Mouse (Mus musculus): ENCODE data around the gene Tex26. TPM values are rescaled to one million over a fixed set of nuclear protein-coding genes. Genes with fewer than 3 reads are reported as not detected.

Gene Tex26
- polyA plus RNA-seq, 1 experiment from 2014 or later: not detected

- Histone ChIP-seq H3K4me3 (ENCODE audit: low read depth, low read length) (no peak overlapping the region), H3K4me2 (ENCODE audit: low read depth, low read length) (no peak overlapping the region), H3K4me1 (ENCODE audit: control insufficient read depth, low read depth, low read length) (no peaks in the 10 kb centered on the region), H3K9ac (ENCODE audit: low read depth, low read length) (no peak overlapping the region), H3K36me3 (ENCODE audit: control insufficient read depth, insufficient read depth) (no peaks in the 10 kb centered on the region), H3K9me3 (replicated peaks; ENCODE audit: control insufficient read depth, low read length) (no peaks in the 10 kb centered on the region), H3K27ac (ENCODE audit: low read length) (no peak overlapping the region), H3K27me3 (ENCODE audit: control insufficient read depth, insufficient read depth, low read depth, low read length) (no peaks in the 10 kb centered on the region)
- ATAC-seq (ENCODE audit: low read depth): no peak
- WGBS (ENCODE audit: insufficient replicate concordance): 50% methylated on average over 20 of the region's 20 CpGs
Observed at GRCm38 (mm10) chr5:149508094-149509029, 68.9 kb downstream of the Tex26 start.

- no peak overlapping the region for H3K4me2 ChIP-seq (ENCODE audit: low read depth, low read length)
- no peaks in the 10 kb centered on the region for H3K27me3 ChIP-seq (ENCODE audit: control insufficient read depth, insufficient read depth, low read depth, low read length)
- ATAC-seq (ENCODE audit: low read depth): no peak
- no peaks in the 10 kb centered on the region for H3K36me3 ChIP-seq (ENCODE audit: control insufficient read depth, insufficient read depth)
- no peak overlapping the region for H3K27ac ChIP-seq (ENCODE audit: low read length)
- H3K9me3 ChIP-seq (replicated peaks; ENCODE audit: control insufficient read depth, low read length): no peaks in the 10 kb centered on the region
- H3K4me1 ChIP-seq (ENCODE audit: control insufficient read depth, low read depth, low read length): no peaks in the 10 kb centered on the region
- H3K9ac ChIP-seq (ENCODE audit: low read depth, low read length): no peak overlapping the region
- WGBS (ENCODE audit: insufficient replicate concordance): 72% methylated on average over 13 of the region's 13 CpGs
- no peak overlapping the region for H3K4me3 ChIP-seq (ENCODE audit: low read depth, low read length)
Observed at GRCm38 (mm10) chr5:149510323-149510722, 70.9 kb downstream of the Tex26 start.

GRCm38 (mm10) chr5:149512695-149513094 lies 73.2 kb downstream of the Tex26 start:
- no peak overlapping the region for H3K27ac ChIP-seq (ENCODE audit: low read length)
- no peaks in the 10 kb centered on the region for H3K4me1 ChIP-seq (ENCODE audit: control insufficient read depth, low read depth, low read length)
- 52% methylated on average over 3 of the region's 3 CpGs for WGBS (ENCODE audit: insufficient replicate concordance)
- H3K4me3 ChIP-seq (ENCODE audit: low read depth, low read length): no peak overlapping the region
- no peak for ATAC-seq (ENCODE audit: low read depth)
- H3K4me2 ChIP-seq (ENCODE audit: low read depth, low read length): no peak overlapping the region
- H3K9ac ChIP-seq (ENCODE audit: low read depth, low read length): no peak overlapping the region
- H3K9me3 ChIP-seq (replicated peaks; ENCODE audit: control insufficient read depth, low read length): no peaks in the 10 kb centered on the region
- H3K27me3 ChIP-seq (ENCODE audit: control insufficient read depth, insufficient read depth, low read depth, low read length): no peaks in the 10 kb centered on the region
- H3K36me3 ChIP-seq (ENCODE audit: control insufficient read depth, insufficient read depth): no peaks in the 10 kb centered on the region

- 52% methylated on average over 9 of the region's 9 CpGs for WGBS (ENCODE audit: insufficient replicate concordance)
- H3K4me1 ChIP-seq (ENCODE audit: control insufficient read depth, low read depth, low read length): no peaks in the 10 kb centered on the region
- H3K4me3 ChIP-seq (ENCODE audit: low read depth, low read length): no peak overlapping the region
- no peaks in the 10 kb centered on the region for H3K9me3 ChIP-seq (replicated peaks; ENCODE audit: control insufficient read depth, low read length)
- no peak overlapping the region for H3K27ac ChIP-seq (ENCODE audit: low read length)
- no peaks in the 10 kb centered on the region for H3K27me3 ChIP-seq (ENCODE audit: control insufficient read depth, insufficient read depth, low read depth, low read length)
- no peak overlapping the region for H3K9ac ChIP-seq (ENCODE audit: low read depth, low read length)
- no peaks in the 10 kb centered on the region for H3K36me3 ChIP-seq (ENCODE audit: control insufficient read depth, insufficient read depth)
- ATAC-seq (ENCODE audit: low read depth): no peak
- no peak overlapping the region for H3K4me2 ChIP-seq (ENCODE audit: low read depth, low read length)
Observed at GRCm38 (mm10) chr5:149513438-149514086, 74.1 kb downstream of the Tex26 start.

GRCm38 (mm10) chr5:149514087-149514671 lies 74.7 kb downstream of the Tex26 start:
- H3K27me3 ChIP-seq (ENCODE audit: control insufficient read depth, insufficient read depth, low read depth, low read length): no peaks in the 10 kb centered on the region
- H3K4me2 ChIP-seq (ENCODE audit: low read depth, low read length): no peak overlapping the region
- no peaks in the 10 kb centered on the region for H3K36me3 ChIP-seq (ENCODE audit: control insufficient read depth, insufficient read depth)
- WGBS (ENCODE audit: insufficient replicate concordance): 32% methylated on average over 14 of the region's 14 CpGs
- no peaks in the 10 kb centered on the region for H3K4me1 ChIP-seq (ENCODE audit: control insufficient read depth, low read depth, low read length)
- no peaks in the 10 kb centered on the region for H3K9me3 ChIP-seq (replicated peaks; ENCODE audit: control insufficient read depth, low read length)
- no peak overlapping the region for H3K4me3 ChIP-seq (ENCODE audit: low read depth, low read length)
- H3K27ac ChIP-seq (ENCODE audit: low read length): no peak overlapping the region
- no peak overlapping the region for H3K9ac ChIP-seq (ENCODE audit: low read depth, low read length)
- ATAC-seq (ENCODE audit: low read depth): no peak

GRCm38 (mm10) chr5:149514890-149515289 lies 75.4 kb downstream of the Tex26 start:
- WGBS (ENCODE audit: insufficient replicate concordance): 70% methylated on average over 2 of the region's 3 CpGs

GRCm38 (mm10) chr5:149517116-149517515 lies 77.7 kb downstream of the Tex26 start:
- WGBS (ENCODE audit: insufficient replicate concordance): 67% methylated on average over 6 of the region's 6 CpGs
- H3K4me1 ChIP-seq (ENCODE audit: control insufficient read depth, low read depth, low read length): no peaks in the 10 kb centered on the region
- no peaks in the 10 kb centered on the region for H3K9me3 ChIP-seq (replicated peaks; ENCODE audit: control insufficient read depth, low read length)
- no peak overlapping the region for H3K4me2 ChIP-seq (ENCODE audit: low read depth, low read length)
- no peak overlapping the region for H3K27ac ChIP-seq (ENCODE audit: low read length)
- H3K27me3 ChIP-seq (ENCODE audit: control insufficient read depth, insufficient read depth, low read depth, low read length): no peaks in the 10 kb centered on the region
- no peak overlapping the region for H3K4me3 ChIP-seq (ENCODE audit: low read depth, low read length)
- no peak for ATAC-seq (ENCODE audit: low read depth)
- H3K36me3 ChIP-seq (ENCODE audit: control insufficient read depth, insufficient read depth): no peaks in the 10 kb centered on the region
- no peak overlapping the region for H3K9ac ChIP-seq (ENCODE audit: low read depth, low read length)

More at GRCm38 (mm10) chr5:149514890-149515289, 75.4 kb downstream of the Tex26 start:
- no peak for ATAC-seq (ENCODE audit: low read depth)
- Histone ChIP-seq H3K4me1 (ENCODE audit: control insufficient read depth, low read depth, low read length) (no peaks in the 10 kb centered on the region), H3K4me3 (ENCODE audit: low read depth, low read length) (no peak overlapping the region), H3K9ac (ENCODE audit: low read depth, low read length) (no peak overlapping the region), H3K4me2 (ENCODE audit: low read depth, low read length) (no peak overlapping the region), H3K36me3 (ENCODE audit: control insufficient read depth, insufficient read depth) (no peaks in the 10 kb centered on the region), H3K9me3 (replicated peaks; ENCODE audit: control insufficient read depth, low read length) (no peaks in the 10 kb centered on the region), H3K27ac (ENCODE audit: low read length) (no peak overlapping the region), H3K27me3 (ENCODE audit: control insufficient read depth, insufficient read depth, low read depth, low read length) (no peaks in the 10 kb centered on the region)
